Mouse (Mus musculus) embryonic facial prominence, embryonic 15.5 days (tissue): ENCODE measurements around the gene Slc13a2. TPM values are rescaled to one million over a fixed set of nuclear protein-coding genes. Genes with fewer than 3 reads are reported as not detected.

ENCODE experiments used
- ATAC-seq: fragments of 200-750 bp; cut with Nextera tagmentation; 2 replicates; pipeline ENCODE4 v1.8.0; 2017; ENCODE audit warnings: low read depth, moderate TSS enrichment; ENCODE audit not compliant: insufficient number of reproducible peaks, low FRiP score, low TSS enrichment
- H3K27ac ChIP-seq: fragments of 300-500 bp; sonication (generic); replicated peaks from 2 replicates; pipeline ENCODE4 v1.5.1; 2015; ENCODE audit warnings: mild to moderate bottlenecking, inconsistent platforms
- H3K27me3 ChIP-seq: fragments of 300-500 bp; sonication (generic); 2 replicates; pipeline ENCODE4 v1.6.1; 2015; ENCODE audit warnings: inconsistent platforms
- H3K36me3 ChIP-seq: fragments of 300-500 bp; sonication (generic); 2 replicates; pipeline ENCODE4 v1.6.1; 2015; ENCODE audit warnings: mild to moderate bottlenecking, inconsistent platforms
- H3K4me1 ChIP-seq: fragments of 300-500 bp; sonication (generic); 2 replicates; pipeline ENCODE4 v1.6.1; 2015; ENCODE audit warnings: inconsistent platforms
- H3K4me2 ChIP-seq: fragments of 300-500 bp; sonication (generic); replicated peaks from 2 replicates; pipeline ENCODE4 v1.6.1; 2015; ENCODE audit warnings: mild to moderate bottlenecking, inconsistent platforms
- H3K4me3 ChIP-seq: fragments of 300-500 bp; sonication (generic); replicated peaks from 2 replicates; pipeline ENCODE4 v1.5.1; 2015; ENCODE audit warnings: mild to moderate bottlenecking, inconsistent platforms
- H3K9ac ChIP-seq: fragments of 300-500 bp; sonication (generic); 2 replicates; pipeline ENCODE4 v1.6.1; 2015; ENCODE audit warnings: inconsistent platforms
- H3K9me3 ChIP-seq: fragments of 300-500 bp; sonication (generic); replicated peaks from 2 replicates; pipeline ENCODE4 v1.6.1; 2016; ENCODE audit warnings: inconsistent platforms
- WGBS: fragments of 180-500 bp; shearing (Covaris S2); methylation state at CpG from one replicate; pipeline ENCODE4 v1.1.7; 2015; 5-methylcytosine and 5-hydroxymethylcytosine counted together
- polyA plus RNA-seq: library from polyadenylated mRNA; unstranded; fragments of >200 nt; fragmentation: Nextera tagmentation; extraction: Ambion mirVana; gene quantifications from 2 replicates; pipeline ENCODE4 v1.2.1, GENCODE M21; 2015

Gene Slc13a2
- polyA plus RNA-seq, 1 experiment from 2014 or later: 0.11 TPM

GRCm38 (mm10) chr11:78411606-78412323 lies 10.3 kb downstream of the Slc13a2 start:
- Histone ChIP-seq H3K9ac (no peak overlapping the region), H3K4me1 (0 out of 2 replicates have a peak, but pooled peaks cover 3% of the 10 kb centered on the region), H3K4me2 (no peak overlapping the region), H3K4me3 (no peak overlapping the region), H3K27me3 (no peaks in the 10 kb centered on the region), H3K27ac (no peak overlapping the region), H3K9me3 (no peaks in the 10 kb centered on the region), H3K36me3 (no peaks in the 10 kb centered on the region)
- 68% methylated on average over 11 of the region's 11 CpGs for WGBS
- no peak for ATAC-seq

GRCm38 (mm10) chr11:78408256-78409240 lies 13.5 kb downstream of the Slc13a2 start:
- no peak overlapping the region for H3K4me3 ChIP-seq
- no peak overlapping the region for H3K4me2 ChIP-seq
- no peak overlapping the region for H3K9ac ChIP-seq
- no peak for ATAC-seq
- H3K9me3 ChIP-seq: no peaks in the 10 kb centered on the region
- H3K4me1 ChIP-seq: 0 out of 2 replicates have a peak, but pooled peaks cover 3% of the 10 kb centered on the region
- H3K36me3 ChIP-seq: no peaks in the 10 kb centered on the region
- 72% methylated on average over 9 of the region's 9 CpGs for WGBS
- no peak overlapping the region for H3K27ac ChIP-seq
- no peaks in the 10 kb centered on the region for H3K27me3 ChIP-seq

GRCm38 (mm10) chr11:78402062-78402461 lies 20.0 kb downstream of the Slc13a2 start:
- Histone ChIP-seq H3K36me3 (no peaks in the 10 kb centered on the region), H3K4me3 (no peak overlapping the region), H3K4me1 (peaks cover 3% of the 10 kb centered on the region), H3K4me2 (no peak overlapping the region), H3K9ac (no peak overlapping the region), H3K9me3 (no peaks in the 10 kb centered on the region), H3K27me3 (no peaks in the 10 kb centered on the region; the same call in 1 of the 2 replicates), H3K27ac (no peak overlapping the region)
- no peak for ATAC-seq
- WGBS: 69% methylated on average over 6 of the region's 6 CpGs

- no peak for ATAC-seq
- Histone ChIP-seq H3K9me3 (no peaks in the 10 kb centered on the region), H3K27ac (no peak overlapping the region), H3K4me2 (no peak overlapping the region), H3K4me1 (peaks cover 7% of the 10 kb centered on the region), H3K27me3 (no peaks in the 10 kb centered on the region; the same call in 1 of the 2 replicates), H3K9ac (no peak overlapping the region), H3K36me3 (no peaks in the 10 kb centered on the region), H3K4me3 (no peak overlapping the region)
- 74% methylated on average over 3 of the region's 3 CpGs for WGBS
Measured at GRCm38 (mm10) chr11:78401469-78401868, 20.5 kb downstream of the Slc13a2 start.

- Histone ChIP-seq H3K4me3 (no peak overlapping the region), H3K4me2 (no peak overlapping the region), H3K9ac (no peak overlapping the region), H3K27me3 (no peaks in the 10 kb centered on the region; the same call in 1 of the 2 replicates), H3K9me3 (no peaks in the 10 kb centered on the region), H3K36me3 (no peaks in the 10 kb centered on the region), H3K27ac (no peak overlapping the region), H3K4me1 (peaks cover 7% of the 10 kb centered on the region)
- no peak for ATAC-seq
- 62% methylated on average over 3 of the region's 3 CpGs for WGBS
Measured at GRCm38 (mm10) chr11:78400936-78401335, 21.1 kb downstream of the Slc13a2 start.

GRCm38 (mm10) chr11:78399680-78400079 lies 22.3 kb downstream of the Slc13a2 start:
- H3K9me3 ChIP-seq: no peaks in the 10 kb centered on the region
- no peaks in the 10 kb centered on the region; the same call in 1 of the 2 replicates for H3K27me3 ChIP-seq
- peaks cover 7% of the 10 kb centered on the region for H3K4me1 ChIP-seq
- ATAC-seq: no peak
- no peak overlapping the region for H3K4me3 ChIP-seq
- H3K9ac ChIP-seq: no peak overlapping the region
- WGBS: 15% methylated on average over 8 of the region's 8 CpGs
- no peaks in the 10 kb centered on the region for H3K36me3 ChIP-seq
- no peak overlapping the region for H3K4me2 ChIP-seq
- H3K27ac ChIP-seq: no peak overlapping the region

GRCm38 (mm10) chr11:78398212-78398611 lies 23.8 kb downstream of the Slc13a2 start:
- no peaks in the 10 kb centered on the region for H3K9me3 ChIP-seq
- H3K4me1 ChIP-seq: peaks cover 7% of the 10 kb centered on the region
- no peak overlapping the region for H3K4me3 ChIP-seq
- no peaks in the 10 kb centered on the region; the same call in 1 of the 2 replicates for H3K27me3 ChIP-seq
- ATAC-seq: no peak
- 78% methylated on average over 6 of the region's 6 CpGs for WGBS
- no peak overlapping the region for H3K27ac ChIP-seq
- H3K36me3 ChIP-seq: no peaks in the 10 kb centered on the region
- H3K9ac ChIP-seq: no peak overlapping the region
- H3K4me2 ChIP-seq: no peak overlapping the region

- WGBS: 7% methylated on average over 18 of the region's 18 CpGs
- Histone ChIP-seq H3K9me3 (no peaks in the 10 kb centered on the region), H3K9ac (no peak overlapping the region), H3K27me3 (no peaks in the 10 kb centered on the region; the same call in 1 of the 2 replicates), H3K36me3 (no peaks in the 10 kb centered on the region), H3K4me1 (peaks cover 7% of the 10 kb centered on the region), H3K27ac (no peak overlapping the region), H3K4me3 (peak overlapping the region; percentile 16; the same call in 1 of the 2 replicates), H3K4me2 (peak overlapping the region; percentile 36)
- 0 out of 2 replicates have a peak, but pooled peaks have one; percentile 3 for ATAC-seq
Measured at GRCm38 (mm10) chr11:78397397-78397796, 24.6 kb downstream of the Slc13a2 start.

GRCm38 (mm10) chr11:78396950-78397349 lies 25.1 kb downstream of the Slc13a2 start:
- Histone ChIP-seq H3K9ac (no peak overlapping the region), H3K27ac (no peak overlapping the region), H3K4me2 (peak overlapping the region; percentile 36), H3K4me3 (peak overlapping the region; percentile 16; the same call in 1 of the 2 replicates), H3K27me3 (no peaks in the 10 kb centered on the region; the same call in 1 of the 2 replicates), H3K9me3 (no peaks in the 10 kb centered on the region), H3K4me1 (peaks cover 7% of the 10 kb centered on the region), H3K36me3 (no peaks in the 10 kb centered on the region)
- WGBS: 28% methylated on average over 11 of the region's 11 CpGs
- ATAC-seq: no peak

- 77% methylated on average over 3 of the region's 3 CpGs for WGBS
- Histone ChIP-seq H3K36me3 (no peaks in the 10 kb centered on the region), H3K9me3 (no peaks in the 10 kb centered on the region), H3K4me3 (no peak overlapping the region), H3K4me2 (no peak overlapping the region), H3K27me3 (no peaks in the 10 kb centered on the region), H3K4me1 (peaks cover 7% of the 10 kb centered on the region), H3K9ac (no peak overlapping the region), H3K27ac (no peak overlapping the region)
- no peak for ATAC-seq
Measured at GRCm38 (mm10) chr11:78392728-78393127, 29.3 kb downstream of the Slc13a2 start.

GRCm38 (mm10) chr11:78386508-78387043 lies 35.4 kb downstream of the Slc13a2 start, which contains the start of gene Foxn1:
Gene Foxn1, minus strand, starts transcription at chr11:78386558.
- H3K4me3 ChIP-seq: peak within 1 kb of the TSS; percentile 21
- no peaks in the 10 kb centered on the region for H3K9me3 ChIP-seq
- peaks cover 8% of the 10 kb centered on the region; the same call in 1 of the 2 replicates for H3K4me1 ChIP-seq
- peak within 1 kb of the TSS; percentile 27 for H3K4me2 ChIP-seq
- H3K9ac ChIP-seq: no peak within 1 kb of the TSS
- 50% methylated on average over 14 of the region's 14 CpGs for WGBS
- H3K27ac ChIP-seq: peak within 1 kb of the TSS; percentile 68
- H3K27me3 ChIP-seq: no peaks in the 10 kb centered on the region
- H3K36me3 ChIP-seq: no peaks in the 10 kb centered on the region
- peak; percentile 13 for ATAC-seq
